Mouse (Mus musculus) monocyte, adult 2 months (primary cell): ENCODE measurements around the gene Irgq.
A peak's percentile ranks its signal among the peaks of the same experiment; 100 is the strongest.

Experiments used
- DNase-seq, 2 experiments: peaks; one replicate each; pipeline ENCODE4 v3.0.0; 2022; ENCODE audit warnings: low spot score in 2 of 2, low read depth in 1 of 2

Irgq gene

GRCm38 (mm10) chr7:24546068-24546614 is 15.7 kb downstream of the Irgq start, which contains the start of the genes Pinlyp and Xrcc1:
Pinlyp (minus strand) TSS chr7:24546118.
Xrcc1 (plus strand) TSS chr7:24546289.
- DNase-seq, result no peak

- peak; percentile 96 to 97 for DNase-seq
Measured at GRCm38 (mm10) chr7:24546634-24547389, 16.3 kb downstream of the Irgq start.

DNA sequence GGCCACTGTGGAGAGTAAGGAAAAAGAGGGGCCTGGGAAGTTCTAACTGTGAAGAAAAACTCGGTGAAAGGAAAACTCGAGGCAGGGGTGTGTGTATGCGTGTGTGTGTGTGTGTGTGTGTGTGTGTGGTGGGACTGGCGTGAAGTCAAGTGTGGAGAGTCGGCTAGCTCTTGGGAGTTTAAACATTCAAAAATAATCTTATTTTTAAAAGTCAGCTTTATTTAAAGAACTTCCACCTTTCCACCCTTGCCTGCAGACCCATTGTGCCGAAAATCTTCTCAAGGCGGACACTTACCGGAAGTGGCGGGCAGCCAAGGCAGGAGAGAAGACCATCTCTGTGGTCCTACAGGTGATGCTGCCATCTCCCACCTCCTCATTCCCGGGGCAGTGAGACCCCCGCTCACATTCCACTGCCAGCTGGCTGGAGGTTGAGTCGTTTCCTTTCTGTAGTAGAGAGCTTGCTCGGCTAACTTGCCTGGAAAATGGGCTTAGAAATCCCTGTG is 17.1 kb downstream of the Irgq start:
- DNase-seq, result no peak

GRCm38 (mm10) chr7:24551985-24552759 is 21.7 kb downstream of the Irgq start:
- no peak for DNase-seq

DNA sequence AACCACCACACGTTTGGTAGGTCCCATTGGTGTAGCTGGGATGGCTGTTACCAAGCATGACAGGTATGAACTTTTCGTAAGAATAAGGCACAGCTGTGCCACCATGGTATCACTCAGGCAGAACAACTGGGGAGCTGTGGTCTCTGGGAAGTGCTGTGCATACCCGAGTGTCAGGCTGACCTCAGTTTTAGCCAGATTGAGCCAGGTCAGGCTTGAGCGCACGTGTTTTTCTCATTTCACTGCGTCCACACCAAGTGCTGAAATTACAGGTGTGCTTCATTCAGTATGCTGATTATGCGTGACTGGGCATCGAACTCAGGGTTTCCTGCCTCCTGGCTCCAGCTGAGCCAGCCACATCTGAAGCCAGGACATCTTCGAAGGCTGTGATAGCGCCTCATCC is 25.3 kb downstream of the Irgq start:
- no peak for DNase-seq

DNA sequence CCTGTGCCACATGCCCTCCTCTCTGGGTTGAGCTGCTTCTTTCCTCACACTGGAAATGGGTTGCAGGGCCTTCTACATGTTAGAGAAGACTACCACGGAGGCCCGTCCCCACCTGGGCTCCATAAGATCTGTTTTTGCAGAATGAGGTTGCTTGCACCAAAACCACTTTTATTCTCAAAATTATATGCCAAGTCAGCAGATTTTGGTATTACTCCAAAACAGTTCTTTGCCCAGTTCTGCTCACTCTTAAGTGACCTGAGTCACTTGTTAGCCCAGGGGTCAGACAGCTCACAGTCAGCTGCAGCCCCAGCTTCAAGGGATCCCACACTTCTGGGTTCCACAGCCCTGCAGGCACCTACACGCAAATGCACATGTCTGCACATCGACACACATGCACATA is 31.0 kb downstream of the Irgq start:
- DNase-seq, result no peak

GRCm38 (mm10) chr7:24563191-24563836 is 32.8 kb downstream of the Irgq start:
- no peak for DNase-seq

DNA sequence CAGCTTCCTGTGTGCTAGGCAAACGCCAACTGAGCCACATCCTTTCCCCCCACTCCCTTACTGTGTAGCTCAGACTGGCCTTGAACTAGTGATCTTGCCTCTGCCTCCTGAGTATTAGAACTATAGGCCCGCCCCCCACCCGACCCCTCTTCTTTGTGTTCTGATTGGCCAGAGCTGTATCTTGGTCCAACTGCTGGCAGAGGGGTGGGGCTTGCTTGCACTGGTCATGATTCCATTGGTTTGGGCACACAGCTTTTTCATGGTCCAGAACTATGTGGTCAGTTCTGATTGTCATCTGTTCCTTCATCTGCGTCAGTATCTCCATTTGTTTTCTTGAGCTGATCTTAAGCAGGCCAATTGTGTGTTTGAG is 33.3 kb downstream of the Irgq start:
- no peak for DNase-seq

DNA sequence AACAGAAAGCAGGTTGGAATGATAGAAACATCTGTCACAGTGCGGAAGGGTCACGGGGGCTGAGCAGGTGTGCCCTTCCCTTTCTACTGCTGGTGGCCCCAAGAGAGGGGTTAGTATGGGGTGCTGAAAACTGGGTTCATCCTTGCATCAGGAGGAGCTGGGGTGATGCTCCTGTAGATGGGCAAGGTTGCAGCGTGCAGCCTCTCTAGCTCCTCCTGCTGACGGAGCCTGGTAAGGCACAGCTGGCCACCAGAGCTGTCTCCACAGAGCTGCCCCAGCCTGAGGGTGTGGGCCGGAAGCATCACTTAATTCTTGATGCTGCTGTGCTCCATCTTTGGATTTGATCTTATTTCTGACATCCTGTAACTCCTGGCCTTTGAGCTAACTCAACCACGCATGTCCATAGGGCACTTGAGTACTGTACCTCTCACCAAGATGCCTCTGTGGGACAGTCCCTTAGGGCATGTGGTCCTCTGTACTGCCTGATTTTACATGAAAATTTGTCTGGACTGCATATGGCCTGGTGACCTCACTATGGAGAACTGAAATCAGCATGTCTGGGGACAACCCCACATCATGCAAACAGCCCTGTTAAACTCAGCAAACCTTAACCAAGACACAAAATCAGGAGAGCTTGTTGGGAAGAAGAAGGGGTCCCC is 34.2 kb downstream of the Irgq start:
- DNase-seq, result peak; percentile 28 to 63

DNA sequence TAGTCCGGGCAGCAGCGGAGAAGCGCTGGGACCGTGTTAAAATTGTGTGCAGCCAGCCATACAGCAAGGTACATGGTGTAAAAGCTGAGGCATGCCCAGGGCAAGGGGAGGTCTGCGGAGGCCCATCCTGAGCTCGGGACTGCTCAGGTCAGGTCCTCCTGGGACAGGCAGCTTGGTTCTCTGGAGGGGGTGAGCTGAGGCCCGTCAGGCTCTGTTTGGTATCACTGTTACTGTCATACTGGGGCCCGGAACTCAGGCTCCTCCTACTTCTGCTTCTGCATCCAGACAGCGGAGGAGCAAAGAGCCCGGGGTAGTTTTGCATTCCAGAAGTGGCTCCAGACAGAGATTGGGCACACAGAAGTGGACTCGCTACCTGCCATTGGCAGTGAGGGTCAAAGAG is 35.1 kb downstream of the Irgq start:
- no peak for DNase-seq

DNA sequence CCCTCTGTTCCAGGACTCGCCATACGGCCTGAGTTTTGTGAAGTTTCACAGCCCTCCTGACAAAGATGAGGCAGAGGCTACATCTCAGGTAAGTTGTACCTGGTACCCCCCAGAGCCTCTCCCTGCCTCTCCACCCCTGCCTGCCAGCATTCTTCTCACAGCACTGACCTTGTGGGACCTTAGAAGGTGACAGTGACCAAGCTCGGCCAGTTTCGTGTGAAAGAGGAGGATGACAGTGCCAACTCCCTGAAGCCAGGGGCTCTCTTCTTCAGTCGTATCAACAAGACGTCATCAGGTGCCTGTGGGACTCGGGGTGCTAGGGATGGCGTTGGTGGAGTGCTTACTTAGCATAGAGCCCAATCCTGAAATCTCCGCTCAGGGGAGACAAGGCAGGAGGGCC is 35.7 kb downstream of the Irgq start:
- no peak for DNase-seq

- no peak for DNase-seq
Measured at GRCm38 (mm10) chr7:24568512-24568911, 38.0 kb downstream of the Irgq start.

- no peak for DNase-seq
Measured at GRCm38 (mm10) chr7:24571071-24571470, 40.6 kb downstream of the Irgq start.

DNA sequence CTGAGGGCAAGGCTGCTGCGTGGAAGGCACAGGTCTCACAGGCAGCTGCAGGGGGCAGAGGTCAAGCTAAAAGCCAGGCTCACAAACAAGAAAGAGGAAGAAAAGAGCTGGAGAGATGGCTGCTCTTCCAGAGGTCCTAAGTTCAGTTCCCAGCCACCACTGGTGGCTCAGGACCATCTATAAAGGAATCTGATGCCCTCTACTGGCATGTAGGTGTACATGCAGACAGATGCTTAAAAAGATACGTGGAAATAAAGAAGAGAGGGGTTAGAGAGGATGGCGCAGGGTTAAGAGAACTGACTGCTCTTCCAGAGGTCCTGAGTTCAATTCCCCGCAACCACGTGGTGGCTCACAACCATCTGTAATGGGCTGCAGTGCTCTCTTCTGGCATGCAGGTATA is 42.0 kb downstream of the Irgq start:
- DNase-seq, result no peak

GRCm38 (mm10) chr7:24574224-24574796 is 43.8 kb downstream of the Irgq start:
- no peak for DNase-seq

- DNase-seq, result no peak
Measured at GRCm38 (mm10) chr7:24577811-24578210, 47.3 kb downstream of the Irgq start.

DNA sequence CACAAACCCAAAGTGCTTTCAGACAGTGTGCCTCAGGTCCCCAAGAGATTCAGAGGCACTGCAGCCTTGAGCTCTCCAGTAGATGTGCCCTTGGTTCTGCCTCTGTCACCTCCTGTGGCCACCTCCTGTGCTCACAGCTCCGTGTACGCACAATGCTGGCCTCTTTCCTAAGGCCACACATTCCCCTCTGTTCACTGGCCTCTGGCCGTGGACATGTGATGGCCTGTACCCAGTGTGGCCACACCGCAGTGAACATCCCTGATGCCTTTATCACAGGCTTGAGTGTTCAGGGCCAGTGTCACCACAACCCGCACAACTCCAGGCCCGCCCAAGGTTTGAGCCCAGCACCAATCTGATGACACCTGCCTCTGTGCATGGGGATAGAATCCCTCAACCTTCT is 54.4 kb downstream of the Irgq start:
- DNase-seq, result no peak

DNA sequence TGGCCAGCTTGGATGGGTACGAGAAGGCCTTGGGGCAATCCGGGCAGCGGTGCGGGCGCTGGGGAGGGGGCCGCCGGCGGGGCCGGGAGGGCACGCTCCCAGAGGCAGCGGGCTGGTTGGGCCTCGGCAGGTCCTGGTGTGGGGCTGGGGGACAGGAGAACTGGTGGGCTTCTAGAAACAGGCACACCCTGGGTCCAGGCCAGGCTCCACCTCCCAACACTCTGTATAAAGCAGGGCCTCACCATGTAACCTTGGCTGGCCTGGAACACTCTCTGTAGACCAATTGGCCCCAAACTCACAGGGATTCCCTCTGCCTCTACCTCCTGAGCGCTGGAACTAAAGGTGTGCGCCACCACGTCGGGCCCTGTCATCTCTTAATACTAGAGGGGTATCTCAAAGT is 55.5 kb downstream of the Irgq start:
- DNase-seq, result no peak

- no peak for DNase-seq
Measured at GRCm38 (mm10) chr7:24586828-24587227, 56.3 kb downstream of the Irgq start.

- no peak for DNase-seq
Measured at GRCm38 (mm10) chr7:24587330-24588105, 57.0 kb downstream of the Irgq start, which contains the start of the genes Ethe1 and Zfp575. Ethe1 (plus strand) TSS chr7:24587543. Zfp575 (minus strand) TSS chr7:24587641.
